Mouse (Mus musculus): ENCODE measurements around the gene Kcnn3.

DNA sequence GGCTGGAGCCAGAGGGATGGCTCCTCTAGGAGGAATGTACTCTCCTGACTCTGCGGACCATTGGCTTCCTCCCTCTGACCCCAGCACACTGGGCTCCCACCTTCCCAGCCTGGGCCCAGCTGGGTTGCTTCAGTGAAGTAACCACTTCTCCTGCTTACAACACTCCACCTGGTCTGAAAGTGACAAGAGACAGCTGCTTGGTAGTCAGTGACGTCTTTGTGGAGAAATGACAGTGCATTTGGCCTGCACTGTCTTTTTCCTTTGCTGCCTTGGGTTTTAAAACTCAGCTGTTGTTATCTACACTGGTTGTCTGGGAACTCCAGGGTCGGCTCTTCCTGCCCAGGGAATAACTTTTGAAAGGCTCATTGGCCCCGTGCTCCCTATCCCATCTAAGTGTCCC lies 29.5 kb downstream of the Kcnn3 start:
- TF ChIP-seq POLR2A (IDR thresholded peaks at IDR 0.05; ENCODE audit: control insufficient read depth, low read depth, low read length) = no peak
- no peak for TF ChIP-seq CTCF (IDR thresholded peaks at IDR 0.05; ENCODE audit: control insufficient read depth, insufficient read depth, insufficient replicate concordance, low read depth, low read length)
